Mouse (Mus musculus) lung, adult 2 months (tissue): ENCODE data around the gene Plekhf1.

Experiments used
- CTCF ChIP-seq: fragments of 200-500 bp; IDR thresholded peaks from 2 replicates; pipeline ENCODE4 v1.5.1; 2011; ENCODE audit warnings: mild to moderate bottlenecking, low read length, control low read depth; ENCODE audit not compliant: insufficient read depth
- POLR2A ChIP-seq: fragments of 200-500 bp; IDR thresholded peaks from 2 replicates; pipeline ENCODE4 v1.6.1; 2011; ENCODE audit warnings: low read depth, mild to moderate bottlenecking, control low read depth, low read length, borderline replicate concordance; ENCODE audit errors: extremely low read depth

- TF ChIP-seq CTCF = peak; percentile 95
- no peak for TF ChIP-seq POLR2A
Observed at GRCm38 (mm10) chr7:38182596-38182961, 45.2 kb downstream of the Plekhf1 start.
